Comparison of ENCODE assay signal across 8 mouse cellular contexts in the genomic region with DNA sequence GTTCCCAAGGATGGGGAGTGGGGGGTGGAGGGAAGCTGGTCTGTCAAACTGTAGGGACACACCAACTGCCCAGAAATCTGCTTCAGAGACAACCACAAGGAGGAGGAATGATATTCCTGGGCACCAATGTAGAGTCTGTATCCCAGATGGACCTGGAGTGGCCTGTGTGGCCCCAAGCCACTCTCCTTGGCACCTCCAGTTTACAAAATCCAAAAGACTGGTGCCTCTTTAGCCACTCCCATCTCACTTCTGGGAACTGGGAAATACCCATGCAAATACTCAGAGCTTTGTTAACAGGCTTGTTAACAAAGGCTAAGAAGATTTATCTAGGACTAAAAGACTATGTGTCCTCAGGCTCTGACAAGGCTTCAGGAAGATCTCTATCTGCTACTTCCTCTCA. TPM values are rescaled to one million over a fixed set of nuclear protein-coding genes. Genes with fewer than 3 reads are reported as not detected.
A peak's percentile ranks its signal among the peaks of the same experiment; 100 is the strongest.
DNase-seq lines count a peak whose midpoint lies in the region; ATAC-seq and TF ChIP-seq lines count a peak whose summit lies in the region.

No protein-coding gene starts in this region.

- H3K4me2 ChIP-seq in forebrain, embryonic 13.5 days: no peak overlapping the region
- no peak overlapping the region for H3K4me2 ChIP-seq in forebrain, embryonic 12.5 days
- no peak overlapping the region for H3K4me2 ChIP-seq in lung, postnatal 0 days (replicated peaks; ENCODE audit: low read depth, low read length)

- DNase-seq in lung, postnatal 0 days (ENCODE audit: low spot score): peak; percentile 55
- DNase-seq in lung, postnatal 14 days: no peak
- no peak for DNase-seq in right cerebral cortex, postnatal 36 days (ENCODE audit: low spot score in 2 of 2)
- no peak for DNase-seq in thymus, postnatal 14 days

- peaks cover 16% of the 10 kb centered on the region for H3K4me1 ChIP-seq in forebrain, embryonic 13.5 days
- peaks cover 23% of the 10 kb centered on the region; the same call in 1 of the 2 replicates for H3K4me1 ChIP-seq in forebrain, embryonic 12.5 days
- peaks cover 30% of the 10 kb centered on the region; the same call in 1 of the 2 replicates for H3K4me1 ChIP-seq in lung, postnatal 0 days (ENCODE audit: insufficient read depth, low read depth, low read length)
- H3K4me1 ChIP-seq in erythroblast, embryonic 14.5 days (ENCODE audit: control insufficient read depth): peaks cover 97% of the 10 kb centered on the region

- no peak for TF ChIP-seq CTCF in lung, postnatal 0 days (IDR thresholded peaks at IDR 0.05)

- H3K9ac ChIP-seq in forebrain, embryonic 13.5 days: no peak overlapping the region
- H3K9ac ChIP-seq in forebrain, embryonic 12.5 days: no peak overlapping the region
- H3K9ac ChIP-seq in lung, postnatal 0 days (replicated peaks; ENCODE audit: low read depth): no peak overlapping the region

- no peaks in the 10 kb centered on the region for H3K9me3 ChIP-seq in forebrain, embryonic 13.5 days (replicated peaks)
- H3K9me3 ChIP-seq in forebrain, embryonic 12.5 days: no peaks in the 10 kb centered on the region
- H3K9me3 ChIP-seq in lung, postnatal 0 days (ENCODE audit: low read length): no peaks in the 10 kb centered on the region
- no peaks in the 10 kb centered on the region for H3K9me3 ChIP-seq in erythroblast, embryonic 14.5 days (ENCODE audit: control insufficient read depth, low read length)

- no peak for ATAC-seq in forebrain, embryonic 13.5 days
- no peak for ATAC-seq in forebrain, embryonic 12.5 days (ENCODE audit: low FRiP score)
- ATAC-seq in lung, postnatal 0 days: peak; percentile 34

- H3K27ac ChIP-seq in forebrain, embryonic 13.5 days: peak overlapping the region; percentile 53; the same call in 1 of the 2 replicates
- H3K27ac ChIP-seq in forebrain, embryonic 12.5 days: no peak overlapping the region
- peak overlapping the region; percentile 74 for H3K27ac ChIP-seq in lung, postnatal 0 days (ENCODE audit: low read length)
- peak overlapping the region; percentile 91 for H3K27ac ChIP-seq in macrophage

- no peaks in the 10 kb centered on the region for H3K27me3 ChIP-seq in forebrain, embryonic 13.5 days
- no peaks in the 10 kb centered on the region for H3K27me3 ChIP-seq in forebrain, embryonic 12.5 days
- H3K27me3 ChIP-seq in lung, postnatal 0 days (replicated peaks; ENCODE audit: insufficient read depth, low read length): no peaks in the 10 kb centered on the region
- H3K27me3 ChIP-seq in erythroblast, embryonic 14.5 days (ENCODE audit: control insufficient read depth): no peaks in the 10 kb centered on the region

- TF ChIP-seq EP300 in lung, postnatal 0 days (IDR thresholded peaks at IDR 0.05): no peak

- H3K4me3 ChIP-seq in forebrain, embryonic 13.5 days: no peak overlapping the region
- no peak overlapping the region for H3K4me3 ChIP-seq in forebrain, embryonic 12.5 days (replicated peaks)
- H3K4me3 ChIP-seq in lung, postnatal 0 days (ENCODE audit: low read depth, low read length): no peak overlapping the region
- peak overlapping the region; percentile 43 for H3K4me3 ChIP-seq in erythroblast, embryonic 14.5 days (replicated peaks)
- H3K4me3 ChIP-seq in macrophage (ENCODE audit: inconsistent target): no peak overlapping the region

- H3K36me3 ChIP-seq in forebrain, embryonic 13.5 days (ENCODE audit: poor library complexity, severe bottlenecking): peaks cover 44% of the 10 kb centered on the region
- H3K36me3 ChIP-seq in forebrain, embryonic 12.5 days (replicated peaks): peaks cover 38% of the 10 kb centered on the region
- H3K36me3 ChIP-seq in lung, postnatal 0 days (ENCODE audit: insufficient read depth, low read length): peaks cover 11% of the 10 kb centered on the region
- peaks cover 76% of the 10 kb centered on the region for H3K36me3 ChIP-seq in erythroblast, embryonic 14.5 days (ENCODE audit: control insufficient read depth)
- H3K36me3 ChIP-seq in macrophage (ENCODE audit: inconsistent target): peaks cover 6% of the 10 kb centered on the region; the same call in 1 of the 2 replicates

- H3K79me2 ChIP-seq in macrophage (ENCODE audit: inconsistent target): no peaks in the 10 kb centered on the region; the same call in 1 of the 2 replicates

RNA-seq across cellular contexts. Expression of a gene that starts 54.1 kb away (rescaled TPM):
- 36.7 and 38.4 TPM in 2 replicates for polyA plus RNA-seq in forebrain, embryonic 13.5 days (2015; fragmentation: Nextera tagmentation; extraction: Ambion mirVana)
- polyA plus RNA-seq in forebrain, embryonic 12.5 days (2016; fragmentation: Nextera tagmentation; extraction: Ambion mirVana): 52.3 and 54.8 TPM in 2 replicates
- 23.2 and 26.0 TPM in 2 replicates for polyA plus RNA-seq in lung, postnatal 0 days (2015; fragmentation: Nextera tagmentation; extraction: Ambion mirVana)
- 2.4 and 2.9 TPM in 2 replicates for polyA plus RNA-seq in erythroblast, embryonic 14.5 days (2012)
- 100 to 1,000 TPM in 24 of 26 experiments, 10 to 100 TPM in 2; 79.4 to 197 (median 156) TPM for total RNA-seq in macrophage (2018; cell fraction: chromatin; rRNA removed)
- total RNA-seq in macrophage (2018; cell fraction: cytosol; rRNA removed): 10 to 100 TPM; 16.0 to 36.3 (median 28.3) TPM
- total RNA-seq in macrophage (2018; cell fraction: nucleus; rRNA removed): 100 to 1,000 TPM in 5 of 26 experiments, 10 to 100 TPM in 21; 34.8 to 130 (median 61.0) TPM
- 21.4 to 26.2 TPM (median 23.3 TPM) in 3 replicates for polyA plus RNA-seq in macrophage (2018)
